Mouse (Mus musculus) left cerebral cortex, postnatal 10 days (tissue): ENCODE measurements around the gene Snrnp200. TPM values are rescaled to one million over a fixed set of nuclear protein-coding genes. Genes with fewer than 3 reads are reported as not detected.
"Not testable (repeated sequence)": the region's sequence is repeated elsewhere in the genome, so short reads cannot be mapped to it uniquely, and the experiment has no call there.

Experiments
- DNase-seq, 2 experiments: peaks; one replicate each; pipeline ENCODE4 v3.0.0; 2021 to 2022; ENCODE audit warnings: low spot score in 2 of 2, mixed read lengths in 1 of 2; ENCODE audit errors: extremely low spot score in 1 of 2
- intact Hi-C: fragments of 180-260 bp; cut with DNase I; formaldehyde crosslinking; loops from one replicate; pipeline ENCODE4 v1.15.1; 2025
- total RNA-seq, 2 experiments: library from RNA; stranded (reverse); gene quantifications; 2 replicates each; pipeline ENCODE4 v1.2.3; 2021

Snrnp200 gene
- total RNA-seq, 2 experiments from 2014 or later = 82.6 to 85.2 TPM

- DNase-seq = no peak
- intact Hi-C loops = loop anchor here (10.0 kb wide), 1 partner anchor 304 kb away; no protein-coding TSS in a partner anchor
These were observed 42.3 kb downstream of the Snrnp200 start for GRCm38 (mm10) chr2:127250291-127251008.

- DNase-seq = no peak
- intact Hi-C loops = loop anchor here (10.0 kb wide), 1 partner anchor 303 kb away; no protein-coding TSS in a partner anchor
These were observed 43.3 kb downstream of the Snrnp200 start for GRCm38 (mm10) chr2:127251457-127251856.

GRCm38 (mm10) chr2:127251880-127252527 lies 43.8 kb downstream of the Snrnp200 start:
- no peak for DNase-seq
- intact Hi-C loops = loop anchor here (10.0 kb wide), 1 partner anchor 303 kb away; no protein-coding TSS in a partner anchor

- intact Hi-C loops = loop anchor here (10.0 kb wide), 1 partner anchor 302 kb away; no protein-coding TSS in a partner anchor
These were observed 44.6 kb downstream of the Snrnp200 start for GRCm38 (mm10) chr2:127252787-127253186.

GRCm38 (mm10) chr2:127254604-127255134 lies 46.5 kb downstream of the Snrnp200 start:
- intact Hi-C loops = loop anchor here (10.0 kb wide), 1 partner anchor 300 kb away; no protein-coding TSS in a partner anchor
- DNase-seq = no peak

More at GRCm38 (mm10) chr2:127252787-127253186, 44.6 kb downstream of the Snrnp200 start:
- no peak for DNase-seq

GRCm38 (mm10) chr2:127255294-127255693 lies 47.1 kb downstream of the Snrnp200 start:
- DNase-seq = no peak
- intact Hi-C loops = loop anchor here (10.0 kb wide), 1 partner anchor 300 kb away; no protein-coding TSS in a partner anchor

- no peak for DNase-seq
- intact Hi-C loops = loop anchor here (10.0 kb wide), 1 partner anchor 295 kb away; no protein-coding TSS in a partner anchor
These were observed 51.2 kb downstream of the Snrnp200 start for GRCm38 (mm10) chr2:127259340-127259739.

- intact Hi-C loops = no loop called here
- no peak for DNase-seq
These were observed 54.3 kb downstream of the Snrnp200 start for GRCm38 (mm10) chr2:127262480-127262879.

GRCm38 (mm10) chr2:127267854-127268253 lies 59.7 kb downstream of the Snrnp200 start:
- DNase-seq = no peak
- intact Hi-C loops = no loop called here

- DNase-seq = peak; percentile 96
- intact Hi-C loops = no loop called here
These were observed 61.5 kb downstream of the Snrnp200 start, which contains the start of gene Stard7 for GRCm38 (mm10) chr2:127269491-127270299. TSS of gene Stard7 (plus strand) at chr2:127270218.

- peak; percentile 76 to 92 for DNase-seq
- intact Hi-C loops = no loop called here
These were observed 62.3 kb downstream of the Snrnp200 start for GRCm38 (mm10) chr2:127270300-127271041.

- intact Hi-C loops = no loop called here
- DNase-seq = peak in 1 of 2 experiments; percentile 32
These were observed 62.9 kb downstream of the Snrnp200 start for GRCm38 (mm10) chr2:127271042-127271515.

- DNase-seq, intact Hi-C loops: not testable (repeated sequence)
These were observed 63.9 kb downstream of the Snrnp200 start for GRCm38 (mm10) chr2:127272049-127272448.

GRCm38 (mm10) chr2:127272806-127273205 lies 64.6 kb downstream of the Snrnp200 start:
- intact Hi-C loops = no loop called here
- no peak for DNase-seq

GRCm38 (mm10) chr2:127274590-127274989 lies 66.4 kb downstream of the Snrnp200 start:
- DNase-seq = no peak
- intact Hi-C loops = no loop called here

- no peak for DNase-seq
- intact Hi-C loops = no loop called here
These were observed 67.5 kb downstream of the Snrnp200 start for GRCm38 (mm10) chr2:127275551-127276320.

GRCm38 (mm10) chr2:127278162-127278561 lies 70.0 kb downstream of the Snrnp200 start:
- intact Hi-C loops = no loop called here

More at GRCm38 (mm10) chr2:127278162-127278561, 70.0 kb downstream of the Snrnp200 start:
- no peak for DNase-seq
